Mouse (Mus musculus): ENCODE data around the gene Wdr89.

DNA sequence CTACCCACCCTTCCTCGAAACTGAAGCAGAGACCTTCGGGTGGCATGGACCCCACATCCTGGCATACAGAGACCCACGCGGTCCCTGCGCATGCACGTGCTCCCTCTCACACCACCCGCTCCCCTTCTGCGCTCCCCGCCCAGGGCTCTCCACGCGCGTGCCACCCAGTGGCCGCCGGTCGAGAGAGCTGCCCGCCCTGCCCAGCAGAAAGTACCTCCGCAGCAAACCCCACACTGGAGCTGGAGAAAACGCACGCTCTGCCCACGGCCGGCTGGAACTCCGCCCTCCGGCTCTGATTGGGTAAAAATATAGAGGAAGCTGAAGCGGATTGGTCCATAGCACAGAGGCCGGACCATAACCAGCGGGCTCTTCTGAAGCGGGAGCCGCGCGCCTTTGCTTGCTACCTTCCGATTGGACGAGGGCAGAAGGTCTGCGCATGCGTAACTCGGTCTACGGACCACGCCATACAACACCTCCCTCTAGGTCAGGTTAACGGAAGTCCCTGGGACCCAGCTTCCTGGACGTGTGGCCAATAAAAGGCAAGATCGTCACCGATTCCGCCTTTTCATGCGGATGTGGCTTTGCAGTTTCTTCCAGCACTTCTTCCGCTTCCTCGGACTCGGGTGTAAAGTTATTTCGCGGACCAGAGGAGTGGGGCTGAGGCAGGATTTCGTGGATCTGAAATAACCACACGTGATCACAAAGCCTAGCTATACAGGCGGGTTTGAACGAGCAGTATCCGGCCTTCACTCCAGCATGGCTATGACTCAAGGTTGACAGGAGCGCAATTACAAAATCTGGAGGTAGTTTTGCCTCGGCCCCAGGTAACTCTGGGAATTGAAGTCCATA, at the start of gene Wdr89:
- no peak; the same call in 1 of the 2 replicates for TF ChIP-seq CTCF (IDR thresholded peaks at IDR 0.05; ENCODE audit: insufficient read depth, low read depth, low read length)
- peak; percentile 64; the same call in 1 of the 2 replicates for TF ChIP-seq POLR2A (IDR thresholded peaks at IDR 0.05; ENCODE audit: insufficient read depth, low read depth, low read length)

Data from olfactory bulb, adult 2 months (tissue).